Mouse (Mus musculus): ENCODE measurements around the gene Acvr1. TPM values are rescaled to one million over a fixed set of nuclear protein-coding genes. Genes with fewer than 3 reads are reported as not detected.

The Acvr1 gene
- polyA plus RNA-seq, 1 experiment from 2014 or later: 12.5 TPM

DNA sequence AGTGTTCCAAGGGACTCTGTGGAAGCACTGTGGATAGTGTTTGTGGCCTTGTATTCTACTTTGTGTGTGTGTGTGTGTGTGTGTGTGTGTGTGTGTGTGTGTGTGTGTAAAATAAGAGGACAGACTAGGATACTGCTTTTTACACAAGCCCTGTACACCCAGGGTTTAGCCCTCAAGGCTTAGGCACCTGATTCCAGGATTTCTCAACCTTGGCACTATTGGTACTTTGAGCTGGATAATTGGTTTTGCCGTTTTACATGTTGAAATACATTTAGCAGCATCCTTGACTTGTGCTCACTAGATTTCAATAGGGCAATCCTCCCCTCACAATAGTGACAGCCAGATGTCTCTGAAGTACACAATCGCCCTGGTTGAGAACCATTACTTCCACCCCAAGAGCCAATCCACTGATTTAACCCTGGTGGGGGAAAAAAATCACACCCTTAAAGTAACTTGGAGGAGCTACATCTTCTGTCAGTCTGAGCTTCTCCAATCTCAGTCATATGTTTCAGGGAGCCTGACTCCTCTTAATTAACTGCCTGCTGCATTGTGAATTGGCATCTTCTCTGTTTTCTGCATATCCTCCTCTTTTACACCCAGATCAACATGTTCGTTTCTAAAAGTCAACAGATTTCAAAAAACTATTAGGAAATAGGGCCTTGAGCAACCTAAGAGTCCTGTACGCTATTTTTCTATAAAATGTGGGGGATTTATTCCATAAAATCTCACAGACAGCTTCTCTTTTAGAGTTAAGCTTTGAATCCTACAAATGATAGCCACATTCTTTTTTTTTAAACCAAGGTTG lies 2.1 kb upstream of the Acvr1 start:
- no peaks in the 10 kb centered on the region for H3K27me3 ChIP-seq (ENCODE audit: control insufficient read depth, insufficient read depth, low read length)
- no peak overlapping the region; a peak in 1 of 4 replicates for H3K4me3 ChIP-seq (ENCODE audit: control insufficient read depth in 1 of 2, insufficient read depth in 1 of 2, low read depth in 1 of 2, low read length in 2 of 2)
- 72% methylated on average over 4 of the region's 4 CpGs for WGBS
- peaks cover 17 to 23% of the 10 kb centered on the region in 2 experiments for H3K4me1 ChIP-seq (ENCODE audit: control insufficient read depth in 2 of 2, insufficient read depth in 2 of 2, low read length in 2 of 2)
- ATAC-seq (ENCODE audit: insufficient number of reproducible peaks, insufficient read depth, low FRiP score, low read depth): no peak
- H3K4me2 ChIP-seq (ENCODE audit: low read length): peak overlapping the region; percentile 75
- peak overlapping the region; percentile 80 to 99 for H3K27ac ChIP-seq (replicated peaks in 1 of 2; ENCODE audit: control insufficient read depth in 1 of 2, insufficient read depth in 1 of 2, low read depth in 2 of 2, low read length in 2 of 2)
- H3K9me3 ChIP-seq (ENCODE audit: control insufficient read depth, low read length): no peaks in the 10 kb centered on the region
- peak overlapping the region; percentile 96 for H3K9ac ChIP-seq (ENCODE audit: low read length)
- H3K36me3 ChIP-seq (ENCODE audit: control insufficient read depth, insufficient read depth, low read length): no peaks in the 10 kb centered on the region

DNA sequence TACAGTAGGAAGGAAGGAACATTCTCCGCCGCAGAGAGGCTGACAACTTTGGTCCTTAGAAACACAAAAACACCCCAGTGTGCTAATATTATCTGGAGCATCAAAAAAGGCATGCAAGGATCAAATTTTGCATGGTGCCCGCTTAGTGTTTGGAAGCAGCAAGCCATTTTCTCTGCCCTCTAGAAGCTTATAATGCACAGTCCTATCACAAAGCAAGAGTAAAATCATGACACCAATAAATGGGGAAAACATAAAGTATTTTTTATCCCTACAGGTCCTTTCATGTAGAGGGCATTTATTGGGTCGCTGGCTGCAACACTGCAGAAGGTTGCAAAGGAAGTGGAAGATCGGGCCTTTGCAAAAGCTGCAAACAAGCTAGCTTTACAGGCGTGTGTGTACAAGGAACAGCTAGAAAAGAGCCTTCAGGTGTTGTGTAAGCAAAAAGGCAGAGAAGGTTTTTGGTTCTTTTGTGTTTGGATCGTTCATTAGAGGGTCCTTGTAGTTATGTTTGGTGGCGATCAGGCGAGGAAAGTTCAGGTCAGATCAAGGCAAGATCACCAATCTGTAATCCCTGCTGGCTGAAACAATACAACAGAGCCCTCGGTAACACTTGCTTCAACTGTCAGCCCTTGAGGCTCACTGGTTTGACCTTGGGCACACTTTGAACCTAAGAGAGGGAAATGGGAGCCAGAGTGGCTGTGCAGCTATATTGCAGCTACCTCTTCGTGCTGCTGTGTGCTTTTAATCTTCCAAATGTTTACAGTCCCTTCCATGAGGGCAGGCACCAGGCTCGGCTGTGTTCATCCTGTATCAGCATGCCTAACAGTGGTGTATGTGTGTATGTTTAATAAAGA lies 1.1 kb upstream of the Acvr1 start:
- Histone ChIP-seq H3K9me3 (ENCODE audit: control insufficient read depth, low read length) (no peaks in the 10 kb centered on the region), H3K36me3 (ENCODE audit: control insufficient read depth, insufficient read depth, low read length) (no peaks in the 10 kb centered on the region), H3K4me2 (ENCODE audit: low read length) (peak overlapping the region; percentile 75), H3K4me1 (ENCODE audit: control insufficient read depth in 2 of 2, insufficient read depth in 2 of 2, low read length in 2 of 2) (peaks cover 21 to 33% of the 10 kb centered on the region in 2 experiments), H3K4me3 (ENCODE audit: control insufficient read depth in 1 of 2, insufficient read depth in 1 of 2, low read depth in 1 of 2, low read length in 2 of 2) (peak overlapping the region; percentile 90 to 95), H3K9ac (ENCODE audit: low read length) (peak overlapping the region; percentile 96), H3K27me3 (ENCODE audit: control insufficient read depth, insufficient read depth, low read length) (no peaks in the 10 kb centered on the region), H3K27ac (replicated peaks in 1 of 2; ENCODE audit: control insufficient read depth in 1 of 2, insufficient read depth in 1 of 2, low read depth in 2 of 2, low read length in 2 of 2) (peak overlapping the region; percentile 80 to 99)
- ATAC-seq (ENCODE audit: insufficient number of reproducible peaks, insufficient read depth, low FRiP score, low read depth): no peak
- WGBS: 6% methylated on average over 12 of the region's 12 CpGs

DNA sequence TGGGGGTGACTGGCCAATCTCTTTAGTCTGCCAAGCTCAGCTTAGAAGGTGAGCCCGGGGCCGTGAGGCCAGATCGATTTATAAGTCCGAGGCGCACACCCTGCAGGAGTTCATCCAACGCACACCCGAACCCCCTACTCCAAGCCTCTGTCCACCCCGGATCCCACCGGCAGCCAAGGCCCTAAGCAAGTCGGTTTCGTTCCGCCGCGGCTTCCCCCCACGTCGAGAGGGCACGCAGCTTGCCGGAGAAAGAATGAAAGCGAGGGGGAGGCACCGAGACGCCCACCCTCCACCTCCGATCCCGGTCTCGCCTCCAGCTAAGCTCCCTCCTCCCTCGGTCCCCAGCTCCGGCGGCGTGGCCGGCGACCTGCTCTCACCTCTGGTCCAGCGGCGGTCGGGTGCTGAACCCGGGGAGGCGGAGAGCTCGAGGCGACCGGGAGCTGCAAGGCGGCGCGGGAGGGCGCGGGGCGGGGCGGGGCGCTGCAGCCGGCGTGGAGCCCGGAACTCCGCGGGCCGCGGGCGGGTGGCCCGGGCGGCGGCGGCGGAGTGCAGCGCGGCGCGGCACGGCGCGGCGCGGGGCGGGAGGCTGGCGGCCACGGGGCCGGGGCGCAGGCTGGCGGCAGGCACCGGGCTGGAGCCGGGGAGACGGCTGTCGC lies 419 bp downstream of the Acvr1 start:
- Histone ChIP-seq H3K9me3 (ENCODE audit: control insufficient read depth, low read length) (no peaks in the 10 kb centered on the region), H3K4me2 (ENCODE audit: low read length) (peak overlapping the region; percentile 75), H3K27ac (replicated peaks in 1 of 2; ENCODE audit: control insufficient read depth in 1 of 2, insufficient read depth in 1 of 2, low read depth in 2 of 2, low read length in 2 of 2) (peak overlapping the region; percentile 93 to 99), H3K4me1 (ENCODE audit: control insufficient read depth in 2 of 2, insufficient read depth in 2 of 2, low read length in 2 of 2) (peaks cover 25 to 46% of the 10 kb centered on the region in 2 experiments), H3K27me3 (ENCODE audit: control insufficient read depth, insufficient read depth, low read length) (no peaks in the 10 kb centered on the region), H3K9ac (ENCODE audit: low read length) (peak overlapping the region; percentile 96), H3K36me3 (ENCODE audit: control insufficient read depth, insufficient read depth, low read length) (no peaks in the 10 kb centered on the region), H3K4me3 (ENCODE audit: control insufficient read depth in 1 of 2, insufficient read depth in 1 of 2, low read depth in 1 of 2, low read length in 2 of 2) (peak overlapping the region; percentile 90 to 95)
- WGBS: under 1% methylated on average over 75 of the region's 78 CpGs
- ATAC-seq (ENCODE audit: insufficient number of reproducible peaks, insufficient read depth, low FRiP score, low read depth): peak; percentile 22; the same call in 1 of the 2 replicates

DNA sequence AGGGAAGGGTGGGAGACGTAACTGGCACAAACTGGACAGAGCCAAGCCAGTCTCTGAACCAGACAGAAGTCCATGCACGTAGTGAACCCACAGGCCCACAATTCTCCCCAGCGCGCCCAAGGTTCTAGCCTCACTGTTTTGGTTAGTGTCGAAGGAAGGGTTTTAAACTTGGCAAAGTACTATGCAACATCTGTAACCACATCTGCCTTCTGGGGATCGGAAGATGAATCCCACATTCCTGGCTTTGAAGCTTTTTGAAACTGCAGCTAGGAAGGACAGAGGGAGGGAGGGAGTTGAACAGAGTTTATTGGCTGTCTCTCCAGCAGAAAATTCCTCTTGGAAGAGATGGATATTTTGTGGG lies 928 bp downstream of the Acvr1 start:
- peaks cover 25 to 46% of the 10 kb centered on the region in 2 experiments for H3K4me1 ChIP-seq (ENCODE audit: control insufficient read depth in 2 of 2, insufficient read depth in 2 of 2, low read length in 2 of 2)
- peak overlapping the region; percentile 75 for H3K4me2 ChIP-seq (ENCODE audit: low read length)
- WGBS: 2% methylated on average over 6 of the region's 6 CpGs

DNA sequence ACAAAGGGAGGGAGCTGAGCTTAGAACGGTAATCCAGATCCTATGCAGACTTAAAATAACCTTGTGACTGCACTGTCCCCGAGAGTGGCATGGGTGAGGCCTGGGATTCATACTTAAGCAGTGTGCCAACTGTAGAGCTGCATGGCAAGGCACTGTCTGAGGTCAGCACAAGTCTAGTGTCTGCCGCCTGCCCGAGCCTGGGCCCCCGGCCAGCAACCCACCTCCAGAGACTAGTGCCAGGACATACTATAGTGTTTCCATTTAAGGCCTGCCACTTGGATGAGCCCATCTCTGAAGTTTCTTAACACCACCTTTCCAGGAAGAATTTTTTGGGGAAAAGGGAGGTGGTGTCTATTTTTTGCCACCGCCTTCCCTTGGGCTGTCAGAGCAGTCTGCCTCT lies 1.7 kb downstream of the Acvr1 start:
- WGBS: 12% methylated on average over 6 of the region's 6 CpGs
- peak; percentile 14; the same call in 1 of the 2 replicates for ATAC-seq (ENCODE audit: insufficient number of reproducible peaks, insufficient read depth, low FRiP score, low read depth)

More for the DNA sequence above, 928 bp downstream of the Acvr1 start:
- H3K27ac ChIP-seq (replicated peaks in 1 of 2; ENCODE audit: control insufficient read depth in 1 of 2, insufficient read depth in 1 of 2, low read depth in 2 of 2, low read length in 2 of 2): peak overlapping the region; percentile 93 to 99
- no peaks in the 10 kb centered on the region for H3K9me3 ChIP-seq (ENCODE audit: control insufficient read depth, low read length)
- peak overlapping the region; percentile 96 for H3K9ac ChIP-seq (ENCODE audit: low read length)
- ATAC-seq (ENCODE audit: insufficient number of reproducible peaks, insufficient read depth, low FRiP score, low read depth): no peak
- H3K27me3 ChIP-seq (ENCODE audit: control insufficient read depth, insufficient read depth, low read length): no peaks in the 10 kb centered on the region
- H3K36me3 ChIP-seq (ENCODE audit: control insufficient read depth, insufficient read depth, low read length): no peaks in the 10 kb centered on the region
- H3K4me3 ChIP-seq (ENCODE audit: control insufficient read depth in 1 of 2, insufficient read depth in 1 of 2, low read depth in 1 of 2, low read length in 2 of 2): peak overlapping the region; percentile 90 to 95

DNA sequence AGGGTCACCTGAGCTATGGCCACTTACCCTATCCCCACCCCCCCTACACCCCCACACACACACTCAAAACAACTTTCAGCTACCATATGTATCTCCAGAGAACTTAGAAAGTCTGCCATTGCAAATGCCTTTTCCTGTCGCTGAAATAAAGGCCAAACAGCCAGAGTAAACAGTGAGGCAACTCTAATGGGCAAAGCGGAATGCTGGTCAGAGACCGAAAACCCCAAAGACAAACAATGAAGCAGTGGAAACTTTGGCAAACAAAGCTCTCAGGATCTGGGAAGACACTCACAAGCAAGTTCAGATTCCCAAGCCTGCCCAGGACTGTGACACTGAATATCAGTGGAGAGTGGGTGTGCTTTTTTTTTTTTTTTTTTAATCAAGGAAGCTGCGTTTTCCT lies 4.8 kb downstream of the Acvr1 start:
- no peak for ATAC-seq (ENCODE audit: insufficient number of reproducible peaks, insufficient read depth, low FRiP score, low read depth)
- H3K36me3 ChIP-seq (ENCODE audit: control insufficient read depth, insufficient read depth, low read length): no peaks in the 10 kb centered on the region
- H3K4me1 ChIP-seq (ENCODE audit: control insufficient read depth in 2 of 2, insufficient read depth in 2 of 2, low read length in 2 of 2): peaks cover 21 to 38% of the 10 kb centered on the region in 2 experiments
- H3K27ac ChIP-seq (replicated peaks in 1 of 2; ENCODE audit: control insufficient read depth in 1 of 2, insufficient read depth in 1 of 2, low read depth in 2 of 2, low read length in 2 of 2): peak overlapping the region in 1 of 2 experiments; percentile 46; a peak in 2 of 4 replicates
- H3K4me2 ChIP-seq (ENCODE audit: low read length): no peak overlapping the region; the same call in 1 of the 2 replicates
- no peak overlapping the region for H3K9ac ChIP-seq (ENCODE audit: low read length)
- no peaks in the 10 kb centered on the region for H3K27me3 ChIP-seq (ENCODE audit: control insufficient read depth, insufficient read depth, low read length)
- WGBS: 42% methylated on average over 4 of the region's 4 CpGs
- no peaks in the 10 kb centered on the region for H3K9me3 ChIP-seq (ENCODE audit: control insufficient read depth, low read length)
- no peak overlapping the region for H3K4me3 ChIP-seq (ENCODE audit: control insufficient read depth in 1 of 2, insufficient read depth in 1 of 2, low read depth in 1 of 2, low read length in 2 of 2)

More for the DNA sequence above, 1.7 kb downstream of the Acvr1 start:
- Histone ChIP-seq H3K9me3 (ENCODE audit: control insufficient read depth, low read length) (no peaks in the 10 kb centered on the region), H3K4me3 (ENCODE audit: control insufficient read depth in 1 of 2, insufficient read depth in 1 of 2, low read depth in 1 of 2, low read length in 2 of 2) (peak overlapping the region; percentile 90 to 95), H3K27me3 (ENCODE audit: control insufficient read depth, insufficient read depth, low read length) (no peaks in the 10 kb centered on the region), H3K27ac (replicated peaks in 1 of 2; ENCODE audit: control insufficient read depth in 1 of 2, insufficient read depth in 1 of 2, low read depth in 2 of 2, low read length in 2 of 2) (peak overlapping the region; percentile 93 to 99), H3K9ac (ENCODE audit: low read length) (peak overlapping the region; percentile 96), H3K36me3 (ENCODE audit: control insufficient read depth, insufficient read depth, low read length) (no peaks in the 10 kb centered on the region), H3K4me1 (ENCODE audit: control insufficient read depth in 2 of 2, insufficient read depth in 2 of 2, low read length in 2 of 2) (peaks cover 25 to 46% of the 10 kb centered on the region in 2 experiments), H3K4me2 (ENCODE audit: low read length) (peak overlapping the region; percentile 75)

Data from heart, embryonic 14.5 days (tissue).